Mouse (Mus musculus): Measurements from ENCODE around the gene Eif4h.
A peak's percentile ranks its signal among the peaks of the same experiment; 100 is the strongest.

Eif4h gene

GRCm38 (mm10) chr5:134607121-134607520 is 32.2 kb downstream of the Eif4h start:
- no peak for DNase-seq (ENCODE audit: low read depth, low spot score)

DNA sequence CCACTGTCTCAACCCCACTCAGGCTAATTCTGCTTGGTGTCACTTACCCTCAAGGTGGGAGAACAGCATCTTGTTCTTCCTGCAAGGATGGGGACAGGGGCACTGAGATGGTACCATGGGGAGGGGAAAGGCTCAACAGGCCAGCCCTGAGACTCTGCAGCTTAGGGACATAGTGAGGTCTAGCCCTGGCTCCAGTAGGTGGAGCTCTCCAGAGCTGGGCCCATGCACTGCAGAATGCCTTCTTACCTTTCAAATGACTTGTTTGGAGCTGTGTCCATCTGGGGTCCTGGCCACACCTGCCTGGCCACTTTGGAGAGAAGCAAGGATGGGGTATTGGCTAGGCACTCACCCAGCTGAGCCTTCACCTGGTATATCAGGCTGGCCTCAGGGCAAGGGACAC is 33.0 kb downstream of the Eif4h start:
- no peak for DNase-seq (ENCODE audit: low read depth, low spot score)

DNA sequence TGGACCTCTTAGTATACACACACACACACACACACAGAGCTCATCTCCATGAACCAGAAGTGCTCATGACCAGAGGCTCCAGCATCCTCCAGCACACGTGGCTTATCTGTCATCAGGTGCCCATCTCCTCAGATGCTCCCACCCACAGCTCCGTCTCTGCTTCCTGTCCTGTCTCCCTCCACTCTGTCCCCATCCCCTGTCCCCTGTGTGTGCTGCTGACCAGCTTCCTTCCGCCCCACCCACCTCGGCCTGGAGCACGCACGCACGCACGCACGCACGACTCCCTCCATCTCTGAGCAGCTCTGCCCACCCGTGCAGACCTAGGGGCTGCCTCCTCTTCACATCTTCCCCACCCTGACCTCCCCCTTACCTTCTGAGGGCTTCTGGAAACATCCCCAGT is 34.9 kb downstream of the Eif4h start:
- DNase-seq (ENCODE audit: low read depth, low spot score): no peak

GRCm38 (mm10) chr5:134597711-134598110 is 41.6 kb downstream of the Eif4h start:
- DNase-seq (ENCODE audit: low read depth, low spot score): no peak

GRCm38 (mm10) chr5:134593093-134593492 is 46.2 kb downstream of the Eif4h start:
- no peak for DNase-seq (ENCODE audit: low read depth, low spot score)

DNA sequence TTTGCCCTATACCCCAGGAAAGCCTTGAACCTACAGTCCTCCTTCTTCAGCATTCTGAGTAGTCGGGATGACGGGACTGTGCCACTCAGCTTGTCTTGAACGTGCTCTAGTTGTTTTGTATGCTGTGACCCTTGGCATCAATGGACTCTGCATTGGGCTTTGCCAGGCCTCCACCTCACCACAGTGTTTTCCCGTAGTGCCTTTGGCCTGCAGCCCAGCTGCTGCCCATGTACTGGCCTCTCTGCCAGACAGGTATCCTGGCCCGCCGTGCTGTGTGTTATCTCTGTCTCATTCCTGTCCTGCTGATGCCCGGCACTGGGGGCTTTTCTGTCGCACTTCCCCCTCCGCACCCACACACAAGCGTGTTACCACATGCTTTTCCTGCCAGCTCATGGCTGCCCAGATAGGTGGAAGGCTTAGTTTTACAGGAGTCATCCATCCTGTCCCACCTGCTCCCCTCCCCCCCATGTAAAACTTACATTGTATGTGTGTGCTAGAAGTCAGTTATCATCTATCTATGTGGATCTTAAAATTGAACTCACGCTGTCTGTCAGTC is 47.2 kb downstream of the Eif4h start:
- DNase-seq (ENCODE audit: low read depth, low spot score): no peak

GRCm38 (mm10) chr5:134589900-134590299 is 49.4 kb downstream of the Eif4h start:
- DNase-seq (ENCODE audit: low read depth, low spot score): no peak

DNA sequence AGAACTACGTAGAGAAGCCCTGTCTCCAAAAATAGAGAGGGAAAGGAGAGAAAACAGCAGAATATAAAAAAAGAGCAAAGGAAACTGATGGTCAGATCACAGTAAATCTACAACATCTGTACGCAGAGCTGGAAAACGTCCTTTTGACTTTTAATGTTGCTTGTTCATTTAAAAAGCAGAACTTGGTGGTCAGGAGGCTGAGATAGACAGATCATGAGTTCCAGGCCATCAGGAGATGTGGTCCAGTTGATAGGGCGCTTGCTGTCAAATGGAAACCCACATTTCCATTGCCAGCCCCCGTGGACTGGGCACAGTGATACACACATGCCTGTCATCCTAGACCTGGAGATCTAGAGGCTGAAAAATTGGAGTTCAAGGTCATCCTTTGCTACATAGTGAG is 54.5 kb downstream of the Eif4h start:
- DNase-seq (ENCODE audit: low read depth, low spot score): no peak

- no peak for DNase-seq (ENCODE audit: low read depth, low spot score)
These were observed 55.4 kb downstream of the Eif4h start for GRCm38 (mm10) chr5:134583884-134584213.

- DNase-seq (ENCODE audit: low read depth, low spot score): no peak
These were observed 56.0 kb downstream of the Eif4h start for GRCm38 (mm10) chr5:134583006-134583883.

GRCm38 (mm10) chr5:134582221-134582907 is 56.9 kb downstream of the Eif4h start:
- DNase-seq (ENCODE audit: low read depth, low spot score): peak; percentile 98

DNA sequence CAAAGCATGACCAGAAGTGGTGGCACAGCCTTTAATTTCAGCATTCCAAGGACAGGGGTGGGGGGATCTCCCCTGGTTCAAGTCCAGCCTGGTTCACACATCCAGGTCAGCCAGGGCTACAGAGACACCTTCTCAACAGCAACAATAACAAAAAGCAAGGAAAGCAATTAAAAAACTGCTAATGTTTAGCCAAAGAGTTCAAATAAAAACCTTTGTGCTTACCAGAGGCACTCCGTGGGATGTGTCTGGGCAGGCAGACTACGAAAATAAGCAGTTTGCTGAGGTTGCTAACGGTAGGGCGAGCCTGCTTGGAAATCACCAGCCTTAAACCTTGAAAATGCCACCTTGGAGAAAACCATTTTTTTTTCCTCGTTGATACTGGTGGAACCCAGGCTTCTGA is 58.1 kb downstream of the Eif4h start, which contains the start of gene Rfc2:
Gene Rfc2, plus strand, starts transcription at position 221 of the 400 bp plus-strand sequence.
- no peak for DNase-seq (ENCODE audit: low read depth, low spot score)

DNA sequence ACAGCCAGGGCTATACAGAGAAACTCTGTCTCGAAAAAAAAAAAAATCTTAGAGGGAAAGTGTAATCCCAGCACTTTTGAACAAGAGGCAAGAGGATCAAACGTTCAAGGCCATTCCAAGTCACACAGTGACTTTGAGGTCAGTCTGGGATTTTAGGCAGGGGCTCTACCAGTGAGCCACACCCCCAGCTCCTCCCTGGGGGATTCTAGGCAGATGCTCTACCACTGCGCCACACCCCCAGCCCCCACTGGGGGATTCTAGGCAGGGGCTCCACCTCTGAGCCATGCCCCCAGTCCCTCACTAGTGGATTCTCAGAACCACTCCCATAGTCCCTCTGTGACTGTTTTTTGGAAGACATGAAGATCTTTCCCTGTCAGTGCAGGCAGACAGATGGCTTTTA is 60.2 kb downstream of the Eif4h start:
- DNase-seq (ENCODE audit: low read depth, low spot score): no peak

DNA sequence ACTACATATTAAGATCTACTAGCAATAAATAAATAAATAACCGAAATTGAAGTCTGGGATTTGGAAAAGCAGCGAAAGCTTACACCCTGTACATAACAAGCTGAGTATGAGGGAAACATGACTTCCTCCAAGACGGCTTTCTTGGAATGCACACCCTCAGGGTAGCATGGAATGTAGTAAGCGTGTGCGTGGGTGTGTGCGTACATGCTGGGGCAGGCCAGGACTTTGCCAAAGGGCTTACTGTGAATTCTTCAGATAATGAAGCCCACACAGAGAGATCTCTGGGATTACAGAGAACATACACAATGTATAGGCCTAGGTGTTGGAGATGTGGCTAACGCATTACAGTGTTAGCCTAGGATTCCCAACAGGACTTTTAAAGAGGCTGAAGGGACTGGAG is 61.8 kb downstream of the Eif4h start:
- no peak for DNase-seq (ENCODE audit: low read depth, low spot score)

- DNase-seq (ENCODE audit: low read depth, low spot score): no peak
These were observed 62.6 kb downstream of the Eif4h start for GRCm38 (mm10) chr5:134576517-134577220.

GRCm38 (mm10) chr5:134575833-134576232 is 63.5 kb downstream of the Eif4h start:
- no peak for DNase-seq (ENCODE audit: low read depth, low spot score)

GRCm38 (mm10) chr5:134572508-134573214 is 66.6 kb downstream of the Eif4h start:
- no peak for DNase-seq (ENCODE audit: low read depth, low spot score)

DNA sequence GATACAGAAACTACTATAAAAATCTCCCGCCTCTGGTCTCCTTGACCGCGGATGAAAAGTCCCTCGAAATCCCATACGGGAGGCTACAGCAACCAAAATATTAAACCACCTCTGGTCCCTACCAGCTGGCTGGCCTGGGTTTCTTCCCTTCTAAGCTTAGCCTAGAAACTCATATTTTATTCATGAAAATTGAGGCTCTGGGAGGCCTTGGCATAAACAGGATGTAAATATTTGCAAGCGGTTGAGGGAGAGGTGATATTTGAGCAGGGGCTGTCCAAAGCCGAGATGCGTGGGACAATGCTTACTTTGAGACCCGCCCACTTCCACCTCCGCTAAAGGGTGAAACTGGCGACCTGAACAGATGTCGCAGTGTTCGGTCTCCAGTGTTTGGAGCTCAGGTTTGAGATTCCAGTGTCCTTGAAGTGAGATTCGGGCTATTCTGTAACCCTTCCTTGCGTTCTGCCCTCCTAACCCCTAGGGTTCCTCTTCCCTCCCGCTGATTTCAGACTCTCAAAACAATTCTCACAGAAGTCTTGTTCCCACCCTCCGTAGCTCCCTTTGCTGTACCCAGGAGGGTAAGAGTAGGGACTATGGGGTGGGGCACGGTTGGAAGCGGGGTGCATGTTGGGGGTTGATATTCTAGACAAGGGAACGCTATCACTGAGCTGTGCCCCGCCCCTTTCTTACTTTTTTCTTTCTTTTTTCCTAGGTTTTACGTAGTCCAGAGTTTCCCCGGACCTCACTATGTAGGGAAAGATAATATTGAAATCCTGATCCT is 67.4 kb downstream of the Eif4h start:
- peak; percentile 72 for DNase-seq (ENCODE audit: low read depth, low spot score)

Data from forelimb bud, embryonic 11.5 days (tissue).